In genomic region chr16:95248646-95249045, GRCm38 (mm10) we compare ENCODE assay signal across 13 mouse cellular contexts. TPM values are rescaled to one million over a fixed set of nuclear protein-coding genes. Genes with fewer than 3 reads are reported as not detected.
"Had no signal": no experiment of that assay in that cellular context is flagged by ENCODE, and none has a peak within 500 bp of the region (broad histone marks: within the 10 kb centered on the region; RNA-seq: fewer than 3 reads in every experiment).

No protein-coding gene starts in this region.

- H3K27me3 ChIP-seq: liver, embryonic 13.5 days had no signal

- H3K9ac ChIP-seq: liver, embryonic 13.5 days had no signal

- H3K9me3 ChIP-seq: liver, embryonic 13.5 days had no signal

- H3K36me3 ChIP-seq: liver, embryonic 13.5 days had no signal

- DNase-seq: kidney, adult 8-10 months; kidney, postnatal 14 days; layer of hippocampus, postnatal 36 days; liver, embryonic 13.5 days; midbrain, embryonic 14.5 days; thymus, adult 18-20 months; thymus, postnatal 36 days had no signal

- H3K4me3 ChIP-seq: layer of hippocampus, adult 2 months; left cerebral cortex, adult 2 months; liver, embryonic 13.5 days had no signal

- ATAC-seq: intestine, postnatal 0 days had no signal

- H3K4me2 ChIP-seq: liver, embryonic 13.5 days; midbrain, embryonic 11.5 days had no signal

- H3K27ac ChIP-seq: layer of hippocampus, adult 2 months; left cerebral cortex, adult 2 months; liver, embryonic 13.5 days had no signal

RNA-seq across cellular contexts. Expression of gene Kcnj15, which starts 8.7 kb away (rescaled TPM):
- total RNA-seq: layer of hippocampus, postnatal 36 days; left cerebral cortex, adult 2 months; megakaryocyte-erythroid progenitor cell, adult 5-6 weeks; midbrain, postnatal 0 days had no signal
- polyA plus RNA-seq: midbrain, embryonic 14.5 days had no signal
